Mouse (Mus musculus) neural tube, embryonic 11.5 days (tissue): ENCODE data around the gene Smap1. TPM values are rescaled to one million over a fixed set of nuclear protein-coding genes. Genes with fewer than 3 reads are reported as not detected.
"Not testable (repeated sequence)": the region's sequence is repeated elsewhere in the genome, so short reads cannot be mapped to it uniquely, and the experiment has no call there.

Source experiments
- ATAC-seq: fragments of 200-750 bp; cut with Nextera tagmentation; 2 replicates; pipeline ENCODE4 v1.8.0; 2017; ENCODE audit warnings: moderate number of reproducible peaks, mild to moderate bottlenecking, moderate TSS enrichment, moderate library complexity; ENCODE audit not compliant: insufficient read depth, low FRiP score, low TSS enrichment
- DNase-seq: peaks from one replicate; pipeline ENCODE4 v3.0.0-alpha.2; 2015; ENCODE audit warnings: low spot score
- H3K27ac ChIP-seq: fragments of 300-500 bp; sonication (generic); 2 replicates; pipeline ENCODE4 v1.5.1; 2014; ENCODE audit warnings: low read depth, mild to moderate bottlenecking, low read length
- H3K27me3 ChIP-seq: fragments of 300-500 bp; sonication (generic); 2 replicates; pipeline ENCODE4 v1.6.1; 2014; ENCODE audit warnings: mild to moderate bottlenecking, low read length, mixed read lengths; ENCODE audit not compliant: control insufficient read depth, insufficient read depth
- H3K36me3 ChIP-seq: fragments of 300-500 bp; sonication (generic); 2 replicates; pipeline ENCODE4 v1.6.1; 2014; ENCODE audit warnings: mild to moderate bottlenecking, low read length, moderate library complexity, mixed read lengths; ENCODE audit not compliant: control insufficient read depth, insufficient read depth
- H3K4me1 ChIP-seq: fragments of 300-500 bp; sonication (generic); 2 replicates; pipeline ENCODE4 v1.6.1; 2014; ENCODE audit warnings: low read length, mixed read lengths; ENCODE audit not compliant: control insufficient read depth, insufficient read depth
- H3K4me2 ChIP-seq: fragments of 300-500 bp; sonication (generic); 2 replicates; pipeline ENCODE4 v1.6.1; 2014; ENCODE audit warnings: low read depth, mild to moderate bottlenecking, moderate library complexity
- H3K4me3 ChIP-seq: fragments of 300-500 bp; sonication (generic); 2 replicates; pipeline ENCODE4 v1.5.1; 2014; ENCODE audit warnings: low read depth, low read length
- H3K9ac ChIP-seq: fragments of 300-500 bp; sonication (generic); 2 replicates; pipeline ENCODE4 v1.6.1; 2014; ENCODE audit warnings: mild to moderate bottlenecking, low read length
- H3K9me3 ChIP-seq: fragments of 300-500 bp; sonication (generic); 2 replicates; pipeline ENCODE4 v1.6.1; 2016; ENCODE audit warnings: low read length; ENCODE audit not compliant: control insufficient read depth
- WGBS: fragments of 180-500 bp; shearing (Covaris S2); extraction: QIAGEN DNeasy Blood & Tissue Kit; methylation state at CpG from one replicate; pipeline ENCODE4 v1.1.7; 2014; 5-methylcytosine and 5-hydroxymethylcytosine counted together
- polyA plus RNA-seq: library from polyadenylated mRNA; unstranded; fragments of >200 nt; fragmentation: Nextera tagmentation; extraction: Ambion mirVana; gene quantifications from 2 replicates; pipeline ENCODE4 v1.2.1, GENCODE M21; 2014

Smap1 gene
- polyA plus RNA-seq = 64.6 and 65.6 TPM in 2 replicates

GRCm38 (mm10) chr1:23921711-23922529 lies at the start of gene Smap1:
Smap1 (minus strand) TSS chr1:23922317.
- H3K4me3 ChIP-seq = peak within 1 kb of the TSS; percentile 91
- WGBS = under 1% methylated on average over 75 of the region's 113 CpGs
- no peaks in the 10 kb centered on the region for H3K27me3 ChIP-seq
- DNase-seq (peak; percentile 94), ATAC-seq (peak; percentile 90)
- peak within 1 kb of the TSS; percentile 94 for H3K9ac ChIP-seq
- peak within 1 kb of the TSS; percentile 91 for H3K27ac ChIP-seq
- H3K36me3 ChIP-seq = no peaks in the 10 kb centered on the region
- peak within 1 kb of the TSS; percentile 65 for H3K4me2 ChIP-seq
- H3K9me3 ChIP-seq = no peaks in the 10 kb centered on the region
- H3K4me1 ChIP-seq = peaks cover 3% of the 10 kb centered on the region; the same call in 1 of the 2 replicates

DNA sequence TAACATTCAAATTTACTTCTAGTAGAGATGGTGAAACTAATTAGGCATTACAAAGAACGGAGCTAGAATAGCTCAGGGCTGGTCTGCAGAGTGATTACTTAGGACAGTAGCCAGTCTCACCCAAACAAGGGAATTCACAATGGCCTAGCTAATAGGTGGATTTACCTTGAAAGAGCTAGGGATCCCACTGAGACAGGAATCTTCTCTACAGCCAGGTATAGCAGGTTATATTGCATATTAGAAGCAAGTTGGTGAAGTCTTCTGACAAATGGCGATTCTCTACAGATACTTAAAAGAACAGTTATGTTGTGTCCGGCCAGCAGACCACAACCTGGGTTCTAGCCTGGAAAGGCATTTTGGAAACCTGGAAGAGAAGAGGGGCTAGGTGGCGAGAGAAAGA lies 49.0 kb upstream of the Smap1 start:
- not testable (repeated sequence) for H3K9me3 ChIP-seq, H3K27ac ChIP-seq, H3K36me3 ChIP-seq, H3K9ac ChIP-seq, H3K27me3 ChIP-seq, H3K4me1 ChIP-seq, ATAC-seq, H3K4me3 ChIP-seq, H3K4me2 ChIP-seq, DNase-seq
- 91% methylated on average over 3 of the region's 4 CpGs for WGBS

GRCm38 (mm10) chr1:23968027-23968725 lies 46.1 kb upstream of the Smap1 start:
- ATAC-seq (no peak), DNase-seq (no peak)
- H3K27me3 ChIP-seq = no peaks in the 10 kb centered on the region
- no peak overlapping the region for H3K4me2 ChIP-seq
- no peak overlapping the region for H3K4me3 ChIP-seq
- H3K36me3 ChIP-seq = no peaks in the 10 kb centered on the region
- H3K9ac ChIP-seq = no peak overlapping the region
- H3K9me3 ChIP-seq = no peaks in the 10 kb centered on the region
- 90% methylated on average over 8 of the region's 9 CpGs for WGBS
- no peak overlapping the region for H3K27ac ChIP-seq
- H3K4me1 ChIP-seq = no peaks in the 10 kb centered on the region

GRCm38 (mm10) chr1:23966226-23966625 lies 44.1 kb upstream of the Smap1 start:
- WGBS = 64% methylated on average over 1 of the region's 1 CpGs
- Histone ChIP-seq H3K9me3 (no peaks in the 10 kb centered on the region), H3K4me3 (no peak overlapping the region), H3K27ac (no peak overlapping the region), H3K4me2 (no peak overlapping the region), H3K4me1 (no peaks in the 10 kb centered on the region), H3K27me3 (no peaks in the 10 kb centered on the region), H3K36me3 (no peaks in the 10 kb centered on the region), H3K9ac (no peak overlapping the region)
- no peak for ATAC-seq
- DNase-seq = no peak

- H3K4me3 ChIP-seq = peak overlapping the region; percentile 13; the same call in 1 of the 2 replicates
- no peaks in the 10 kb centered on the region for H3K4me1 ChIP-seq
- peak overlapping the region; percentile 29 for H3K4me2 ChIP-seq
- peak; percentile 14 for DNase-seq
- no peak for ATAC-seq
- no peaks in the 10 kb centered on the region for H3K36me3 ChIP-seq
- H3K27ac ChIP-seq = no peak overlapping the region
- no peaks in the 10 kb centered on the region for H3K27me3 ChIP-seq
- 18% methylated on average over 6 of the region's 6 CpGs for WGBS
- no peak overlapping the region for H3K9ac ChIP-seq
- no peaks in the 10 kb centered on the region for H3K9me3 ChIP-seq
Observed at GRCm38 (mm10) chr1:23959415-23959732, 37.3 kb upstream of the Smap1 start.

DNA sequence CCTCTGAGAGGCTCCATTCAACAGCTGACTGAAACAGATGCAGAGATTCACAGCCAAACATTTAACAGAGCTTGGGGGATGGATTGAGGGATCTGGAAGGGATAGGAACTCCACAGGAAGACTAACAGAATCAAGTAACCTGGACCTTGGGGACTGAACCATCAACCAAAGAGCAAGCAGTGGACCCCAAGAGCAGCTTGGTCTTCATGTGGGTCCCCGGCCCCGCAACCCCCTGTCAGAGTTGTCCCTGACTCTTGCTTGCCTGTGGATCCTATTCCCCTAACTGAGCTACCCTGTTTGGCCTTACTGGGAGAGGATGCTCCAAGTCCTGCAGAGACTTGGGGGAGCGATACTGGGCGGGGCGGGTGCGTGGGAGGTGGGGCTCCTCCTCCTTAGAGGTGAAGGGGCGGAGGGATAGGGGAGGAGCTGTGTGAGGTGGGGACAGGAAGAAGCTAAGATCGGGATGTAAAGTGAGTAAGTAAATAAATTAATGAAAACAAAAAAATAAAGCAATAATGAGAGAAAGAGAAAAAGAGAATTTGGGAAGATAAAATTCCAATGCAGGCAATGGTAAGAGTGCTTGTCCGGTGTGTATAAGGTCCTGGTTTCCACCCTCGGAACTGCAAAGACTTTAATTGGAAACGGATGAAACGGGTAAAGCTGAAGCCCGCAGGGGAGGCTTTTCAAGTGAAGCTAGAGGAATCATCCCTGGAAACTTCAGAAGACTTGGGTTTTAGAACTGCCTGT lies 36.7 kb upstream of the Smap1 start:
- no peaks in the 10 kb centered on the region for H3K4me1 ChIP-seq
- H3K27ac ChIP-seq = no peak overlapping the region
- no peak for ATAC-seq
- 15% methylated on average over 13 of the region's 13 CpGs for WGBS
- H3K36me3 ChIP-seq = no peaks in the 10 kb centered on the region
- no peaks in the 10 kb centered on the region for H3K9me3 ChIP-seq
- no peak overlapping the region for H3K9ac ChIP-seq
- peak overlapping the region; percentile 29 for H3K4me2 ChIP-seq
- H3K4me3 ChIP-seq = peak overlapping the region; percentile 13; the same call in 1 of the 2 replicates
- DNase-seq = peak; percentile 20
- no peaks in the 10 kb centered on the region for H3K27me3 ChIP-seq

DNA sequence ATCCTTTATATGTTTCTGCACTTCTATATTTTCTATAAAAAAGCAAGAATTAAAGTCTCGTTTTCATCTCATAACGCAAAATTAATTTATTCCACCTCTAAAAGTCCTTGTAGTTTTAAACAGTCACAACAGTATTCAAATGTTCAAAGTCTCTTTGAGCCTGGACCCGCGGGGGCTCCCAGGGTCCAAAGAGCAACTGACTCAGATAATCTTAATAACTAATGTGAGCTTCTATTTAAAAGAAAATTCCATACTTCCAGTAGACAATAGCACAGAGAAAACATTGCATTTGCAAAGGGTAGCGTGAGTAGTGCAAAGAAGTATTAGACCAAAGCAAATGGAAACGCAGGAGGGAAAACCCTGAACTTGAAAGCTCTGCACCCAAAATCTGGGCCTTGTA lies 36.0 kb upstream of the Smap1 start:
- WGBS = 94% methylated on average over 6 of the region's 6 CpGs
- ATAC-seq (no peak), DNase-seq (no peak)
- Histone ChIP-seq H3K27ac (no peak overlapping the region), H3K27me3 (no peaks in the 10 kb centered on the region), H3K9ac (no peak overlapping the region), H3K4me1 (no peaks in the 10 kb centered on the region), H3K36me3 (no peaks in the 10 kb centered on the region), H3K4me3 (no peak overlapping the region), H3K4me2 (no peak overlapping the region), H3K9me3 (no peaks in the 10 kb centered on the region)

DNA sequence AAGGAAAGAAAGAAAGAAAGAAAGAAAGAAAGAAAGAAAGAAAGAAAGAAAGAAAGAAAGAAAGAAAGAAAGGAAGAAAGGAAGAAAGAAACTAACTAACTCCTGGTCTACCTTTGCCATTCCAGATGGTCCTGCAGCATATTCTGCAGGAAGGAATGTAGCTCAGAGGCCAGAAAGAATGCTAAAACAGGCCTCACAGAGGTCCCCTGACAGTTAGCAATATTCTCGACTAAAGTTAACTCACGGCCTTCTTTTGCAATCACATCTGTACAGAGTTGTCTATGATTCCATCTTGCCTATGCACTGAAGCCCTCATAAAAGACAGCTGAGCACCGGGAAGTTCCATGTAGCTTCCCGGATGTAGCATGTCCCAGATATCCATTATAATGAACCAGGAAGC lies 33.4 kb upstream of the Smap1 start:
- 86% methylated on average over 4 of the region's 4 CpGs for WGBS
- H3K4me3 ChIP-seq = no peak overlapping the region
- H3K9ac ChIP-seq = no peak overlapping the region
- no peaks in the 10 kb centered on the region for H3K9me3 ChIP-seq
- no peaks in the 10 kb centered on the region for H3K4me1 ChIP-seq
- no peak for ATAC-seq
- H3K36me3 ChIP-seq = no peaks in the 10 kb centered on the region
- H3K27me3 ChIP-seq = no peaks in the 10 kb centered on the region
- H3K4me2 ChIP-seq = no peak overlapping the region
- H3K27ac ChIP-seq = no peak overlapping the region
- no peak for DNase-seq
